Mouse (Mus musculus): ENCODE data around the gene Fbxw5. TPM values are rescaled to one million over a fixed set of nuclear protein-coding genes. Genes with fewer than 3 reads are reported as not detected.

The Fbxw5 gene
- total RNA-seq, 2 experiments from 2014 or later: 130 to 134 TPM

DNA sequence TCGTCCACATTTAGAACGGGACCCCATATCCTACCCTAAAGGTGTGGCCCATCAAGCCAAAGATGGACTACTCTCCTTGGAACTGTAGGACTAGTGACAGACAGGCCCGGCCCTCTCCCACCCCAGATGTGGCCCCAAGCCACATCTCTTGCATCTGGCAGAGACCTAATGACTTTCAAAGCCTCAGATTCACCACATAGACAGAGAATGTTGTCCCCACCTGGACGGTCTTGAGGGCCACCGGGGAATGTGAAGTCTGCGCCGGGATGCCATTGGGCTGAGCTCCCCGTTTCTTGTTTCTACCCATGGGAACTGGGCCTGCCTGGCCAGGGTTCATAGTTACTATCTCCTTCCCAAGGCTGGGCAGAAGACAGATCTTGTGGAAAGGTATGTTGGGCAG lies 23.0 kb upstream of the Fbxw5 start:
- DNase-seq (ENCODE audit: low spot score in 2 of 2): no peak

DNA sequence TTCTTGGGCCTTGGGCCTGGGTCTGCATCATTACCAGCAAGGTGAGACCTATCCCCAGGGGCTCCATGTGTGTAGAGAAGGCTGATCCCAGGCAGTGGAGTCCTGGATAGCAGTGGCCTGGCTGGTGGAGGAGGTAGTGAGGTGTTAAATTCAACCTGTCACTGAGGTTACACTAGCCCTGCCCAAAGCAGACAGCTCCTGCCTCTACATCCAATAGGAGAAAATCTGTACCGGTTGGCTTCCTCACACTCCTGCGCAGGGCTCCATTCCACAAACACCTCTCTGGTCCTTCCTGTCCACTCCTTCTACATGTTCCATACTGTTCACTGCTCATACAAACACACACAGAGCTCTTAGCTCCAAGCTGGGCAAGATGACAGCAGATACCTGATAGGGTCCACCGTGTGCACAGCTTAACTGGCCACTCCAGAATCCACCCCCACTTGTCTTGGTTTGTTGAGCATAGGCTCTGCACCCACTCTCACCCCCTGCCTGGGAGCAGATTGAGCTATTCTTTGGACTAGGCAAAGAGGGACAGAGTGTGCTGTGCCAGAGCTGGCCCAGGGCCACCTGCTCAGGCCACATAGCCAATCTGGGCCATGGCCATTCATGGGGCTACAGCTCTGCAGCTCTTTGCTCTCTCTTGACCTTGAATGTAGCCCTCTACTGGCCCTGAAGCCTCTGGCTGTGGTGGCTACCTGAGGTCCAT lies 22.4 kb upstream of the Fbxw5 start:
- peak in 1 of 2 experiments; percentile 64 for DNase-seq (ENCODE audit: low spot score in 2 of 2)

DNA sequence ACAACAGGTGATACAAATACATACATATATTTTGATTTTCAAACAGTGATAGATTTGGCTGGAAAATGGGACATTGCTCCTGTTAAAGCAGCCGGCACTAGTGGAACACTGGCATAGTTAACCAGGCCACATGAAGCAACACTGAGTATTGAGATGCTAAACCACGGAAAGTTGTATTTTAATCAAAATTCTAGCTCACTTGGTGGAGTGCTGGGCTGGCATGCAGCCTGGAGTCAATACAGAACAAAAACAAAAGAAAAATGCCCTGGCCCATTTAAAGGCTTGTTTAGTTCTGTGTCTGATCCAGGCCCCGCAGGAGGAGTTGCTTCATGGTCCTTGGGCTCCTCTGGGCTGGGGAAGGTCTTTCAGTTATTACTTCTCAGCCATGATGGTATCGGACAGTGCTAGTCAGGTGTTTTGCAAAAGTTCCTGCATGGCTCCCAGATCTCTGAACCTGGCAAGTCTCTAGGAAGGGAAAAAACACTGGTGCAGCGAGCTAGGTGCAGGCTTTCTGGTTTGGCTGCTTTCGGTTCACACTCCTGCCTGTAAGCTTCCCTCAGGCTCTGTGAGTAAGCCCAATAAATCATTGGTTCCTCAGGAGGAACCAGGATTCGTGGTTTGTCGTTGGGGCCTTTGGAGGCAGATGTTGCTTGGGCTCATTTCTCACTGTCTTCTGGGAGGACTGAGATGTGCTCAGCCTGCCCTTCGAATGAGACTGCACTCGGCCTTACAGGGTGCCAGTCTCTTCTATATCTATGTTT lies 20.8 kb upstream of the Fbxw5 start:
- DNase-seq (ENCODE audit: low spot score in 2 of 2): peak in 1 of 2 experiments; percentile 58

DNA sequence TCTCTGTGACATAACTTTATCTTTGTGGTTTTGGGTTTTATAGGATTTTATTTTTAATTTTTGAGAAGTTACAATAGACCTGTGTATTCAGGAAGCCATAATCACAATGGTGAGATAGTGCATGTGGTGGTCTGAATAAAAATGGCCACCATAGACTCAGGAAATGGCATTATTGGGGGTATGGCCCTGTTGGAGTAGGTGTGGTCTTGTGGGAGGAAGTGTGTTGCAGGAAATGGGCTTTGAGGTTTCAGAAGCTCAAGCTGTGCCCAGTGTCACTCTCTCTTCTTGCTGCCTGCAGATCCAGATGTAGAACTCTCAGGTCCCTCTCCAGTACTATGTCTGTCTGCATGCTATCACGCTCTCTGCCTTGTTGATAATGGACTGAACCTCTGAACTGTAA lies 20.0 kb upstream of the Fbxw5 start:
- no peak for DNase-seq (ENCODE audit: low spot score in 2 of 2)

DNA sequence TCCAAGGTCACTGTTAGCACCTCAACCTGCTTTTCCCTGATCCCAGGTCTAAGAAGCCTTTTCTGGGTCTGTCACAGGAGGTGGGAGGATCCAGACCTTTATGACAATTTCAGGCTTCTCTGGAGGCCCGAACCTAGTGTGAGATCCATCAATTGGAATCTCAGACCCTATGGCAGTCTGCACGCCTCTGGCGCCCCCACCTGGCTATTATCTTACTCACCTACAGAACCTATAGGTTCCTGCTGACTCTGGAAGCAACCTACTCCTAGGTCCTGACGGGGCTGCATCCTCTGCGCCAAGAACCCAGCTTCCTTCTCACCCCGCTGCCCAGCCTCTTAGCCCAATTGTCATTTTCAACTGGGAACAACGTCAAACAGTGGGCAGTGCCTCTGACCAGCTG lies 17.6 kb upstream of the Fbxw5 start:
- no peak for DNase-seq (ENCODE audit: low spot score in 2 of 2)

DNA sequence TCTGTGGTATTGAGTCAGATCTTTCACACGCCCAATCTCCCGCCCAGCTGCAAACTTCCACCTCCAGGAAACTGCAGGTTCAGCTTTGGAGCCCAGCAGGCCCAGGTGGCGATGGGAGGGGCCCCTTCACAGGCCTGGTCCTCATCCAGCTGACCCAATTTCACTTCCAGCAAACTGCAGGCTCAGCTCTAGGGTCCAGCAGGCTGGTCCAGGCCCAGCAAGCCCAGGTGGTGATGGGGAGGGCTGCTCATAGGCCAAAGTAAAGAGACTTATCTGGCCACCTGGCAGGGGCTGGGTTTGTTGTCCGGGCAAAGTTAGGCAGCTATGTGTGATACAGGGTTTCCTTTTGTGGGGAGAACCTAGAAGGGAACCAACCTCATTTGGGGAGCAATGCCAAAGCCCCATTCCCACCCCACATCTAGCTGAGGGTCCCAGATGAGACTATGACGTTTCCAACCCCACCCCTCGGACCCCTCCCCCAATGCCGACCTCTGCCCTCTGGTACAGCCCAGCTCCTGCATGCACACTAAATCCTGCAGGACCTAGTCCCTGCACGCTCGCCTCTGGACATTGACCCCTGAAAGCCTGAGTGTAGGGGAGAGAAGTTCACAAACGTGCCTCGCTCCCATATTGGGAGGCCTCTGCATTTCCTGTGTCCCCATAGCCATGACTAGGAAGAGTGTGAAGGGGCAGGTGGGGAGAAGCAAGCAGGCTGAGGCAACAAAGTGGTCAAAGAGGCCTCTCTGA lies 15.5 kb upstream of the Fbxw5 start:
- no peak for DNase-seq (ENCODE audit: low spot score in 2 of 2)

DNA sequence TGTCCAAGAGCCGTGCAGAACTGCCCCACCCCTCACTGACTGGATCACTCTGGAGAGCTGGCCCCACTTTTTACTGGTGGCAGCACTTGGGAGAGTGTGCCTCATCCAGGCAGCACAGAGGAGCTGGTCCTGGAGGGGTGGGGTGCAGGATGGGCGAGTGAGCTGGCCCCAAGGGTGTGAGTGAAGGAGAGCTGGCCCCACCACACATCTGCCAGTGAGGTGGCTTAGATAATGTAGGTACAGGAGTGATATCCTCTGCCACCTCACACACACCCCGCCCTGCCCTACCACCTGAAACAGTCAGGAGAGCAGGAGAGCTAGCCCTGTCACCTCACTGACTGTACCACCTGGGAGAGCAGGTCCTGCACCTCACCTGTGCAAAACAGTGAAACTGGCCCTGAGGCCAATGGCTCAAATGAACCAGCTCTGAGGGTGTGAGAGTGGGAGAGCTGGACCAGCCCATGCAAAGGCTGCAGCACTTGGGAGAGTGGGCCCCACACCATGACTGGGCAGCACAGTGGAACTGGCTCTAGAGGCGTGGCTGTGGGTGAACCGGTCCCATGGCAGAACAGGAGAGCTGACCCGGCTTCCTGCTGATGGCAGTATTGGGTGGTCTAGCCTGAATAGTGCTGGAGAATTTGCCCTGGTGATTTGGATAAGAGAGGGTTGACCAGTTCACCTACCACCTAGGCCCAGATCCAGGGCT lies 12.4 kb upstream of the Fbxw5 start:
- no peak for DNase-seq (ENCODE audit: low spot score in 2 of 2)

DNA sequence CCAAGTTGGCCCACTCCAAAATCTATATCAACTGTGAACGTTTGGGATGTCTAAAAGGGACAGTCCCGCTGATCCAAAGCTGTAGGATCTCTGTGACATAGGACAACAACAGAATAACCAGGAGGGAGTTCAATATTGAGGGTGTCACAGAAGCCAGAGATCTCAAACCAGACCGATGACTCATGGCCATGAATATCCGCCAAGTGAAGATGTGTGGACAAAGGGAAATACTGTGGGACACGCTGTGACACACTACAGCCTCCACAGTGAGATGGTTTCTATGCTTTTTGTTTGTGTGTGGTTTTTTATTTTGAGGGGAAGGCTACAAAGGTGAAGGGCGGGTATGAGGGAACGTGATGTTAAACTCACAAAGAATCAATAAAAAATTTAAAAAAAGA lies 11.9 kb upstream of the Fbxw5 start:
- no peak for DNase-seq (ENCODE audit: low spot score in 2 of 2)

DNA sequence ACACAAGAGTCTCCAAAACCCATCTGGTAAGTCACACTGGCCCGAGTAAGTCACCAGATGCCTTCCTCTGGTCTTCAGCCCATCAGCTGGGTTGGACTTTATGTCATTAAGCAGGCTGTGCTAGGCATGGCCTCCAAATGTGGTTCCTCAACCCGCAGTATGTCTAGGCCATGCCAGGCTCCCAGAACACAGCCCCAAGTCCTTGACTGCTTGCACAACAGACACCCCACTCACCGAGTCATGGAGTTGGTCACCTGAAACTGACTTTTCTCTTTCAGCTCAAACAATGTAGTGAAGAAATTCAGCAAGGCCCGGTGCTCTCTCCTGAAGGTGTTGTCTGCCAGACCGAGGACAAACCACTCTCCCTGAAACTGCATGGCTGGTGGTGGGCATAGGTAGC lies 7.6 kb upstream of the Fbxw5 start:
- DNase-seq (ENCODE audit: low spot score in 2 of 2): no peak

DNA sequence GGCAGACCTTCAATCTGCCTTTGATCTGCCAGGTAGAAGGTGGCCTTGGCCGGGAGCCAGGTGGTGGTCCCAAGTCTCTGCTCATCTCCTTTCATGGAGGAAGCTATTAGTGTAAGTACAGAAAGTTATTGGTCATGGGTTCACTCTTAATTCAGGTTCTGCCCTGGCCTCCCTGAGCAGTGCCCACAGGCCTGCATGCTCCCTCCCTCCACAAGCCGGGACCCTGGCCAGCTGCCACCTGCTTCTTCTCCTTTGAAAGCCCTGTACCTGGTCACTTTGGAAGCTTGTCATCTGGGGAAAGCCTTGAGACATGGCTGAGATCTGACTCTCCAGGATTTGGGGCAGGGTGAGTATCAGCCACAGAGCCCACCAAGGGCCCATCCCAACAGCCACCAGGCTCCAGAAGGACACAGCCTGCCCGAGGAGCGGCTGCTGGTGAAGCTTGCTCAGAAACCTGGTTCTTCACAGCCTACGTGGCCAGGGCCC lies 7.0 kb upstream of the Fbxw5 start, which contains the start of gene Lcn12:
Gene Lcn12 (minus strand): TSS at position 436 of the 486 bp plus-strand sequence.
- DNase-seq (ENCODE audit: low spot score in 2 of 2): no peak

DNA sequence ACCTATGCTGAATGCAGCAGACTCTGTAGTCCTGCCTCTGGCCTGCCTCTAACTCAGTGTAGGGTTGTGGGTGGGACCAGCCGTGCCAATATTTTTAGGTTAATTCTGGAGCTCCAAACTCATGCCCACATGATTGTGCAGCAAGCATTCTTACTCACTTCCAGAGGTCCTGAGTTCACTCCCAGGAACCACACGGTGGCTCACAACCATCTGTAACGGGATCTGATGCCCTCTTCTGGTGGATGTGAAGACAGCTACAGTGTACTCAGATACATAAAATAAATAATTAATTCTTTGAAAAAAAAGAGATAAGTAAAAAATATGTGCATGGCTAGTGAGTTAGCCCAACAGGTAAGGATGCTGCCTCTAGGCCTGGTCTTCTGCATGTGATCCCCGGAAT lies 4.1 kb upstream of the Fbxw5 start:
- DNase-seq (ENCODE audit: low spot score in 2 of 2): no peak

DNA sequence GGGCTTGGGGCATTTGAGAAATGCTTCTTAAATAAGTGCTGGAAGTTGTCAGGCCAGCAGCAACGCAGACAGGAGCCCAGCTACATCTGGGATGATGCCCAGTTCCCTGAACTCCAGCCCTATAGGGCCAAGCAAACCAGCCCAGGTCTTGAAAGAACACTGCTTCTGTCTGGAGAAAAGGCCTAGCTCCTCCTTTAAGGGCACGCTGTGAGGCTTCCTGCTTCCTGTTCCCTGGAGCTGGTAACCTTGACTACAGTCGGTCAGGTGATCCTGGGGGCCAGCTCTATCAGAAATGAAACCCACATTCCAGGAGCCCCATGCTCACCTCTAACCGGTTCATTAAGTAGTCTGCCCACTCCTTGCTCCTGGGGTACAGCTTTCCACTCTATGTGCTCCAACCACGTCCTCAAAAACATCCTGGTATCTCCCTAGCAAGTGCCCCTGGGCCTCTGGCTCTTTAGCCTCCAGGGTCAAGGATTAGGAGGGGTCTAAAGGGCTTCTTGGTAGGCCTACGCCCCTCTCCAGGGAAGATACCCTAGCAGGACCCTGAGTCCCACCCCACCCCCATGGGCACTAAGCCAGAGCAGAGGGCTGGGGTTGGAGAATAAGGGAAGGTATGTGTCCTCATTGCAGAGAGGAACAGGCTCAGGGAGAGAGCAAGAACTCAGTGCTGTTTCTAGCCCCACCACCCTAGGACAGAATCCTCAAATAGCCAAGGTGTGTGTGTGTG lies 2.5 kb upstream of the Fbxw5 start:
- DNase-seq (ENCODE audit: low spot score in 2 of 2): no peak

DNA sequence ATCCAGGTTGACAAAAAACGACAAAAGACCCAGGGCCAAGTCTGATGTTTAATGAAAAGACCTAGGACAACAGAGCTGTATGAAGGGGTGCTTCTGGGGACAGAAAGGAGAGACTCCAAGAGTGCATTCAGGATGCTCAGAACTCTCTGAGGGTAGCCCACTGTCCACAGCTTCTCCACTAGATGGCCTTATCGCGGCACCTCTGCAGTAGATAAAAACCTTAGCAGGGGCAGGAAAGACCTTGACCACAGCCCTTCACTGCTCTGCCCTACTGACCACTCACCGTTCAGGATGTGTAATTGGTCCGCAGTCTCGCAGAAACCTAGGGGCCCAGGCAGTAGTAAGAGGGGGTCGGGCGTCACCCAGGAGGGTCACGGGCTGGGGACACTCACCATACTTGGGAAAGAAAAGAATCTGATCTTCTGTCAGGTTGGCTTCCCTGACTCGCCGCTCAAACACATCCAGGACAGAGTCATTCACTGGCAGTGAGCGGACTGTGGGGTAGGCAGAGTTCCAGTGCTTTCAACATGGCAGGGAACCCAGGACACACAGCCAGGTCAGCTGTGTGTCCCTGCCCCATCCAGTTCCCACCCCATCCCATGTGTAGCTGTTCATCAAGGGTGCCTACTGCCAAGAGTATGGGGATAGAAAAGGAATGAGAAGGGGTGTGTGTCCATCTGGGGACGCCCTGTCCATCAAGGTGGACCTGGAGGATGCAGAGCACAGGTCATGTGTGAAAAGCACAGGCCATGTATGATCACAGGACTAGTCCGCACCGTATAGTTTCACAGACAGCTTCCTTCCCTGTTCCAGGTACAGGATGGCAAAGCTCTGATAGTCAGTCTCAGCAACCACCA lies 1.7 kb upstream of the Fbxw5 start:
- no peak for DNase-seq (ENCODE audit: low spot score in 2 of 2)

DNA sequence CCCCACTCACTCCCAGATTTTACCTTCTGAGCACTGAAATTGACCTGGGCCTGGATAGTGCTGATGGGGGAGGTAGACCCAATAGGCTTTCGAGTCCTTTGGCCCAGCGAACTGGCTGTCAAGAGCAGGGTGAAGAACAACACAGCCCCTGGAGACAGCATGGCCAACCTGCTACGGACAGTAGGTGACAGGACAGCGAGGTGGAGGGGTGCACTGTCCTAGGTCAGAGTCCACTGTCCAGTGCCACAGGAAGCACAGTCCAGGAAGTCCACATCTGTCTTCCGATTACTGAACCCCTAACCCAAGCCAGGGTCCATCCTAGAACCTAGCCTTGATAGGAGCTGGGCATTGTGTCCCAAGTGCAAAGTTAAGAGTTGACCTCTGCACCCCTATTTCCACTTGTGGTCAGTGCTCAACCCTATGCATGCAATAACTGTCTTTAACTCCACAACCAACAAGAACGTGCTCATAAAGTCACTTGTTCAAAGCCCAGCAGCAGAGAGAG lies 427 bp upstream of the Fbxw5 start:
- DNase-seq (ENCODE audit: low spot score in 2 of 2): no peak

DNA sequence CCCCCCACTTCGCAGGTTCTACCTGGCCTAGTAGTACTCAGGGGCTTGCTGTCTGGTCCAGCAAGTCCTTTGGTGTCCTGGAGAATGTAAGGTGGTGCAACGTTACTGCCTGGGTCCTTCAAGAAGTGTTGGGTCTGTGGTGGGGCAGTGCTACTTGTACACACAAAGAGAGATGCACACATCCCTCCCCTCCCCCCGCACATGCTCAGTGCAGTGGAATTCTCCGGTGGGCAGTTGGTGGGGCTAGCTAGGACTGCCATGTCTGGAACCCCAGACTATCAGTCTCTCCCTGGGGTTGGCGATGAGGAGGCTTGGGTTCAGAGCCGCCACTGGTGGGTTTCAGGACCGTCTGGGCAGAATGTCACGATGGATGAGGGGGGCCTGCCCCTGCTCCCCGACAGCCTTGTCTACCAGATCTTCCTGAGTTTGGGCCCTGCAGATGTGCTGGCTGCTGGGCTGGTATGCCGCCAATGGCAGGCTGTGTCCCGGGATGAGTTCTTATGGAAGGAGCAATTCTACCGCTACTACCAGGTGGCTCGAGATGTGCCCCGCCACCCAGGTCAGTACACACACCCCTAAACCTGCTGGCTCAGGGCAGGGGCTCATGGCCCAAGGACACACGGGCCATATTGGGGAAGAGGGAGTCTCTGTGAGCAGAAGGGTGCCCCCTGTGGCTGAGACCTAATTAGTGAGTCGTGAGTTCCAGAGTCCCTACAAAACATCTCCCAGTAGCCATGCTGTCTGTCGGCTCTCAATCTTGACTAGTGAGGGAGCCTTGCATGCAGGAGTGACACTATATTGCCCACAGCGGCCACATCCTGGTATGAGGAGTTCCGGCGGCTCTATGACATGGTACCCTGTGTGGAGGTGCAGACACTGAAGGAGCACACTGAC lies 1.3 kb downstream of the Fbxw5 start, which contains the start of gene C8g:
Gene C8g (minus strand): TSS at position 127 of the 894 bp plus-strand sequence.
- no peak for DNase-seq (ENCODE audit: low spot score in 2 of 2)

DNA sequence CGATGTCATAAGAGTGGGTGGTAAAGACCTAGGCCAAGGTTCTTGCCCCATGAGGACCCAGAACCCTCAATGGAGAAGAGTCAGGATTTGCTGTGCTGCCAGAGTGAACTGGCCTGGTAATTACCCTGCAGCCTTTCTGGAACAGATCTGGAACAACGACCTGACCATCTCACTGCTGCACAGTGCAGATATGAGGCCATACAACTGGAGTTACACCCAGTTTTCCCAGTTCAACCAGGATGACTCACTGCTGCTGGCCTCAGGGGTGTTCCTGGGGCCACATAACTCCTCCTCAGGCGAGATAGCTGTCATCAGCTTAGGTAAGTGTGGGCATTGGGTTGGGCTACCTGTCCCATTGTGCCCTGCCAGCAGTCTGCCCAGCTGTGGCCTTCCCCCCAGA lies 2.2 kb downstream of the Fbxw5 start:
- no peak for DNase-seq (ENCODE audit: low spot score in 2 of 2)

DNA sequence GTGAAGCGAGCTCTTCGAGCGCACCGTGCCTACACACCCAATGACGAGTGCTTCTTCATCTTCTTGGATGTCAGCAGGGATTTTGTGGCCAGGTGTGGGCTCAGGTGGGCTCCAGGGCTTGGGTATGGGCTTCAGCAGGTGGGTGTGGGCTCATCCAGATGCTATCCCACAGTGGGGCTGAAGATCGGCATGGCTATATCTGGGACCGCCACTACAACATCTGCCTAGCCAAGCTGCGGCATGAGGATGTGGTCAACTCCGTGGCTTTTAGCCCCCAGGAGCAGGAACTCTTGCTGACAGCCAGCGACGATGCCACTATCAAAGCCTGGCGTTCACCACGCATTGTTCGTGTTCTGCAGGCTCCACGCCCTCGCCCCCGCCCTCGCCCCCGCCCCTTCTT lies 4.0 kb downstream of the Fbxw5 start:
- DNase-seq (ENCODE audit: low spot score in 2 of 2): no peak

DNA sequence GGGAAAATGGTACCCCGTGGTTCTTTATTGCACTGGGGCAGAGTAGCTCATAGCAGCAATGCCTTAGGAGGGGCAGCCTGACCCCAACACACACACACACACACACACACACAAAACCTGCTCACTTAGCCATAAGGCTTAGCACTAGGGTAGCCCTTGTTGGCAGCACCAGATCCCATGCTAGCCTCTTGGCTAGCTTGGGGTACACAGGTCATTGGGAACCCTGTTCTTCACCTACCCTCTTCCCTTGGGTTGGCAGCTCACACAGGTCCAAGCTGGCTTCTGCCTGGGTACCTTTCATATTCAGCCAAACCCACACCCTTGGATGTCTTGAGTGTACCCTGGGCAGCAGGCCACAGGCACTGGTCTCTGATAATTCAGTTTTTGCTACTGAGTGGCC lies 4.5 kb downstream of the Fbxw5 start:
- no peak for DNase-seq (ENCODE audit: low spot score in 2 of 2)
